Mouse (Mus musculus) splenic B cell, adult 2 months (primary cell): Measurements from ENCODE around the gene Rpgrip1.

Experiments used
- DNase-seq: peaks from one replicate; pipeline ENCODE4 v3.0.0-alpha.2; 2011; ENCODE audit warnings: low read depth, low spot score
- H3K27me3 ChIP-seq: 2 replicates; pipeline ENCODE4 v1.6.1; 2012; ENCODE audit warnings: mild to moderate bottlenecking, low read length, moderate library complexity, mixed read lengths; ENCODE audit not compliant: control insufficient read depth, poor library complexity, insufficient read depth, severe bottlenecking
- H3K36me3 ChIP-seq: 2 replicates; pipeline ENCODE4 v1.6.1; 2012; ENCODE audit warnings: mild to moderate bottlenecking, low read length, moderate library complexity, mixed read lengths; ENCODE audit not compliant: control insufficient read depth, poor library complexity, insufficient read depth, severe bottlenecking

Gene Rpgrip1

DNA sequence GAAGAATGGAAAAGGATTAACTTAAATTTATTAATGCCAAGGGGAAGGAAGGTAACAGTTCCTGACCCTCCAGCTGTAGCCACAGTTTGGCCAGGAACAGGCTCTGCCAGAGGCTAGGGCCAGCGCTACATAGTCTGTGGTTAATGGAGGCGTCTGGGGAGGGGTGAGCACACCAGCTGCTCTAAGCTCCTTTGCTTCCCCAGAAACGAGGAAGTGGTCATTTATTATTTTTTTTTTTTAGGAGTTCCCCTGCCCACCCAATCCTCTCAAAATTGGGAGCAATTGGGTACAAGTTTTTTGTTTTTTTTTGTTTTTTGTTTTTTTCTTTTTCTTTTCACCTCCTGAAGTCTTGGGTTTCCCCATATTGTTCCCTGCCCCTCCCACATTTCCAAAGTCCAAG, 87.6 kb downstream of the Rpgrip1 start:
- Histone ChIP-seq H3K27me3 (no peaks in the 10 kb centered on the region), H3K36me3 (peaks cover 12% of the 10 kb centered on the region)
- peak; percentile 29 for DNase-seq

DNA sequence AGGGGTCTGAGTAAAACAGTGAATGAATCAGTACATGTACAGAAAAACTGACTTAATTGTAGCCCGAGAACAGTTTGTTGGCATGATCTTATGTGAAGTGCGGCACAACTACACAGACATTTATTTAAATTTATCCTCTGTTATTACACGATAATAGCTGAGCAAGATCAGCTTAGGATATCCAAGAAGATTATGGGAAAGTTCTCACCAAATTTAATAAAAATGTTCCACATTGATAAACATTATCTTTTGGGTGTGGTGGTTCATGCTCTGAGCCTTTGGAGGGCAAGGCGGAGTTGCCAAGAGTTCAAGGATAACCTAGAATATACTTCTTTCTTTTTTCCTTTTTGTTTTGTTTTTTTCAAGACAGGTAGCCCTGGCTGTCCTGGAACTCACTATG, 88.9 kb downstream of the Rpgrip1 start:
- H3K27me3 ChIP-seq, result no peaks in the 10 kb centered on the region
- peaks cover 17% of the 10 kb centered on the region for H3K36me3 ChIP-seq
- no peak for DNase-seq
